Mouse (Mus musculus) midbrain, embryonic 10.5 days (tissue): ENCODE data around the gene Pdia4. TPM values are rescaled to one million over a fixed set of nuclear protein-coding genes. Genes with fewer than 3 reads are reported as not detected.
A peak's percentile ranks its signal among the peaks of the same experiment; 100 is the strongest.

Experiments used
- DNase-seq: peaks from one replicate; pipeline ENCODE4 v3.0.0-alpha.2; 2017; ENCODE audit warnings: low spot score
- H3K27ac ChIP-seq: fragments of 300-500 bp; sonication (generic); replicated peaks from 2 replicates; pipeline ENCODE4 v1.5.1; 2016; ENCODE audit warnings: mild to moderate bottlenecking
- H3K27me3 ChIP-seq: fragments of 300-500 bp; sonication (generic); 2 replicates; pipeline ENCODE4 v1.6.1; 2016; ENCODE audit warnings: low read depth, mild to moderate bottlenecking; ENCODE audit not compliant: poor library complexity, severe bottlenecking
- H3K36me3 ChIP-seq: fragments of 300-500 bp; sonication (generic); 2 replicates; pipeline ENCODE4 v1.6.1; 2016; ENCODE audit warnings: mild to moderate bottlenecking, moderate library complexity
- H3K4me1 ChIP-seq: fragments of 300-500 bp; sonication (generic); 2 replicates; pipeline ENCODE4 v1.6.1; 2016
- H3K4me3 ChIP-seq: fragments of 300-500 bp; sonication (generic); 2 replicates; pipeline ENCODE4 v1.5.1; 2016; ENCODE audit warnings: mild to moderate bottlenecking, moderate library complexity
- H3K9me3 ChIP-seq: fragments of 300-500 bp; sonication (generic); replicated peaks from 2 replicates; pipeline ENCODE4 v1.6.1; 2016; ENCODE audit warnings: mild to moderate bottlenecking
- WGBS: fragments of 180-500 bp; shearing (Covaris S2); methylation state at CpG from one replicate; pipeline ENCODE4 v1.1.7; 2016; 5-methylcytosine and 5-hydroxymethylcytosine counted together
- polyA plus RNA-seq: library from polyadenylated mRNA; unstranded; fragments of >200 nt; fragmentation: Nextera tagmentation; extraction: Ambion mirVana; gene quantifications from 2 replicates; pipeline ENCODE4 v1.2.1, GENCODE M21; 2016

The Pdia4 gene
- polyA plus RNA-seq, 1 experiment from 2014 or later, result 312 TPM

DNA sequence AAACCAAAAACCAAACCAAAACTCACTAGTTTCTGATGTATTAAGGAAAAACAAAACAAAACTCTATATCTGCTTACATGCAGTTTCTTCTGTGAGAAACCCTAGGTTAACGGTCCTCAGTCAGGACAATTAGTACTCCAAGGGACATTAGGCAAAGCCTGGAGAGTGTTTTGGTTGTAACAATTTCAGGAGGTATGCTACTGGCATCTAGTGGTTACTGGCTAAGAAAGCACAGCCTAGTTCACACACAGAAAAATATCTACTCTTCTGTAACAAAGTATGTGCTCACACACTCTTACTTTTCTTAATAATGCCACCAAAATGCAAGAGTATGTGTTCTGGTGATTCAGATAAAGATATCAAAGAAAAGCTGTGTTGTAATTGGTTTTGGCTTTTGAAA is 15.7 kb upstream of the Pdia4 start:
- H3K4me3 ChIP-seq, result peak overlapping the region; percentile 80
- H3K27ac ChIP-seq, result no peak overlapping the region
- H3K27me3 ChIP-seq, result no peaks in the 10 kb centered on the region
- no peak for DNase-seq
- peaks cover 17% of the 10 kb centered on the region for H3K4me1 ChIP-seq
- WGBS, result 57% methylated on average over 1 of the region's 1 CpGs
- H3K36me3 ChIP-seq, result peaks cover 22% of the 10 kb centered on the region
- no peaks in the 10 kb centered on the region for H3K9me3 ChIP-seq

DNA sequence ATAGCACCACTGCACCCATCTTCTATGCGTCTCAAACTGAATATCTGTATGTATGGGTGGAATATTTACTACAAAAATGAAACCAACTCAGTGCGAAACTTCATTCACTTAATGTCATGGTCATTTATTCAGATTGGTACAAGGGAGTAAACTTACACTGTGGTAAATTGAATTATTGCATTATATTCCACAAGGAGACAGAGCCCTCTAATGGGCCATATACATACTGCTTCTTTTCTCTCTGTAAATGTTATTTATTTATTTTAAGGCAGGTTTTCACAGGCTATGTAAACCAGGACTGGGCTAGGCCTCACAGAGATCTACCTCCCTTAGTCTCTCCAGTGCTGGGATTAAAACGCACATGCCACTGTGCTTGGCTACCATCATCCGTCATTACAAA is 14.2 kb upstream of the Pdia4 start:
- no peaks in the 10 kb centered on the region for H3K9me3 ChIP-seq
- DNase-seq, result no peak
- H3K4me1 ChIP-seq, result peaks cover 17% of the 10 kb centered on the region
- no peak overlapping the region for H3K4me3 ChIP-seq
- peaks cover 37% of the 10 kb centered on the region for H3K36me3 ChIP-seq
- WGBS, result 94% methylated on average over 4 of the region's 4 CpGs
- H3K27ac ChIP-seq, result no peak overlapping the region
- H3K27me3 ChIP-seq, result no peaks in the 10 kb centered on the region

DNA sequence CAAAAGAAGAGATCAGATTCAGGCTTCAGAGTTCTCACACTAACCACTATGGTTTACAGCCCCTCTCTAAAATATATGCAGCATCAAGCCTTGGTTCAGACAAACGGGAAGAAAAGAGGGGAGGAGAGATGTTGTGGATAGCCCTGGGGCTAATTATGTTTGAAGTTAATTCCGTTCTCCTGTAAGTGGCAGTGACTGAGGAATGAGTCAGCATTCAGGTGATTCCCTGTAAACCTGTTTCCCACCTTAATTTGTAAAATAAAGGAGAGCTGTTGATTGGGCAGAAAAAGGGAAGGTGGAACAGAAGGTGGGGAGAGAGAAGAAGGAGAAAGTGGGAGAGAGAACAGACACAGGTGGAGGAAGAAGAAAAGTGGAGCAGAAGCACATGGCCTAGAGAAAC is 11.0 kb upstream of the Pdia4 start:
- peaks cover 69% of the 10 kb centered on the region for H3K36me3 ChIP-seq
- no peak for DNase-seq
- H3K4me3 ChIP-seq, result no peak overlapping the region
- WGBS, result 68% methylated on average over 2 of the region's 2 CpGs
- H3K9me3 ChIP-seq, result no peaks in the 10 kb centered on the region
- no peaks in the 10 kb centered on the region for H3K27me3 ChIP-seq
- H3K4me1 ChIP-seq, result peaks cover 5% of the 10 kb centered on the region
- H3K27ac ChIP-seq, result no peak overlapping the region

GRCm38 (mm10) chr6:47821776-47822175 is 8.5 kb upstream of the Pdia4 start:
- no peaks in the 10 kb centered on the region for H3K4me1 ChIP-seq
- no peaks in the 10 kb centered on the region for H3K27me3 ChIP-seq
- H3K36me3 ChIP-seq, result peaks cover 90% of the 10 kb centered on the region
- DNase-seq, result no peak
- no peak overlapping the region for H3K4me3 ChIP-seq
- no peaks in the 10 kb centered on the region for H3K9me3 ChIP-seq
- no peak overlapping the region for H3K27ac ChIP-seq
- 92% methylated on average over 6 of the region's 6 CpGs for WGBS

DNA sequence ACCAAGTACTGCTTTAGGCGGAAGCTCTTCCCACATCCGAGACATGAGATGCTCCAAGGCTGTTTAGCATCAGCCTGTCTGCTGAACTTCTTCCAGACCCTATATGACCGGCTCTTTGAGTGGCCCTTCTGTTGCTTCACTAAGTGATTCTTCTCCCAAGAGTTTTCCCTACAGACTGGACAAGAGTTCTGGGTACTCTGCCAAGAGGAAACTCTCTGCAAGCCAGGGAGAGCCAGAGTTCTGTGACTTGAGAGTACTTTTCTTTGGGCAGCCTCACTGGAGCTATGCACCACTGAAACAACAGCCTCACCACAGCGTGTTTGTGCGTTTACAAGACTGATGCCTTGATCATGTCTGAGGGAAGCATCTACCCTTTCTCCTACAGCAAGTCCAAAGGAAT is 8.0 kb upstream of the Pdia4 start:
- Histone ChIP-seq H3K4me3 (no peak overlapping the region), H3K4me1 (no peaks in the 10 kb centered on the region), H3K9me3 (no peaks in the 10 kb centered on the region), H3K27ac (no peak overlapping the region), H3K27me3 (no peaks in the 10 kb centered on the region), H3K36me3 (peaks cover 87% of the 10 kb centered on the region)
- DNase-seq, result no peak
- 91% methylated on average over 5 of the region's 5 CpGs for WGBS

DNA sequence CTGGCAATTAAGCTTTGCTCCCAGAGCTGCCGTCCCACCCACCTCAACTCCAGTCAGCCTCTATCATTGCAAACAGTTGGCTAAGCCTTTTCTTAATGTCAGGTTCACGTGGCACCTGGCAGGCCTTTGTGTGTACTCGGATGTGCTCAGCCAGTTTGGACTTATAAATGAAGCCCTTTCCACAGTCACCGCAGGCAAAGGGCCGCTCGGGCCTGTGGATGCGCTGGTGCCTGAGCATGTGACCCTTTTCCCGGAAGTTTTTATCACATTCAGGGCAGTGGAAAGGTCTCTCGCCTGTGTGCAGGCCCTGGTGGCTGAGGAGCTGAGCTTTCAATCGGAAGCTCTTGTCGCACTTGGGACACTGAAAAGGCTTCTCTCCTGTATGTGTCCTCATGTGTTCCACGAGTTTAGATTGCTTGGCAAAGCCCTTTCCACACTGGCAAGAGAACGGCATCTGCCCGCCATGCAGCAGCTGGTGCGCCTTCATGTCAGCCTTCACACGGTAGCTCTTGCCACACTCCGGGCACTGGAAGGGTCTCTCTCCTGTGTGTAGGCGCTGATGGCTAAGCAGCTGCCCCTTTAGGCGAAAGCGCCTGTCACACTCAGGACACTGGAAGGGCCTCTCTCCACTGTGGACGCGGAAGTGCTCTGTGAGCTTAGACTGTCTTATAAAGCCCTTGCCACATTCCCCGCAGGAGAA is 6.5 kb upstream of the Pdia4 start:
- 94% methylated on average over 23 of the region's 23 CpGs for WGBS
- Histone ChIP-seq H3K36me3 (peaks cover 76% of the 10 kb centered on the region), H3K27ac (no peak overlapping the region), H3K27me3 (no peaks in the 10 kb centered on the region), H3K9me3 (no peaks in the 10 kb centered on the region), H3K4me1 (no peaks in the 10 kb centered on the region), H3K4me3 (no peak overlapping the region)
- DNase-seq, result no peak

GRCm38 (mm10) chr6:47818721-47819120 is 5.5 kb upstream of the Pdia4 start:
- 95% methylated on average over 8 of the region's 8 CpGs for WGBS
- no peak for DNase-seq
- no peak overlapping the region for H3K4me3 ChIP-seq
- H3K9me3 ChIP-seq, result no peaks in the 10 kb centered on the region
- peaks cover 6% of the 10 kb centered on the region for H3K4me1 ChIP-seq
- no peak overlapping the region for H3K27ac ChIP-seq
- H3K27me3 ChIP-seq, result no peaks in the 10 kb centered on the region
- H3K36me3 ChIP-seq, result peaks cover 65% of the 10 kb centered on the region

DNA sequence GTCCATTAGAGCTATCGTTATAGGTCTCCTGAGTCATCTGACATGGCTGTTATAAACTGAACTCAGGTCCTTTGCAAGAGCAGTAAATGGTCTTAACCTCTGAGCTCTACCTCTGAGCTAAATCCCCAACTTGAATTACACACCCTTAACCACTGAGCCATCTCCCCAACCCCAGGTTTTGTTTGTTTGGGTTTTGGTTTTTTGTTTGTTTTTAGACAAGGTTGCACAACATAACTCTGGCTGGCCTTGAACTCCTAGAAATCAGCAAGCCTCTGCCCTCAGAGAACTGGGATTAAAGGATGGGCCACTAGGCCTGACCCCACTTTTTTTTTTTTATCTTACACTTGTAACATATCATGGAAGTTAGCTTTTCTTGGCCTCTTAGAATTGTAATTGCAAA is 2.9 kb upstream of the Pdia4 start:
- Histone ChIP-seq H3K4me1 (peaks cover 16% of the 10 kb centered on the region), H3K27me3 (no peaks in the 10 kb centered on the region), H3K9me3 (no peaks in the 10 kb centered on the region), H3K36me3 (peaks cover 40% of the 10 kb centered on the region), H3K27ac (no peak overlapping the region), H3K4me3 (no peak overlapping the region)
- DNase-seq, result no peak
- WGBS, result 100% methylated on average over 1 of the region's 1 CpGs

DNA sequence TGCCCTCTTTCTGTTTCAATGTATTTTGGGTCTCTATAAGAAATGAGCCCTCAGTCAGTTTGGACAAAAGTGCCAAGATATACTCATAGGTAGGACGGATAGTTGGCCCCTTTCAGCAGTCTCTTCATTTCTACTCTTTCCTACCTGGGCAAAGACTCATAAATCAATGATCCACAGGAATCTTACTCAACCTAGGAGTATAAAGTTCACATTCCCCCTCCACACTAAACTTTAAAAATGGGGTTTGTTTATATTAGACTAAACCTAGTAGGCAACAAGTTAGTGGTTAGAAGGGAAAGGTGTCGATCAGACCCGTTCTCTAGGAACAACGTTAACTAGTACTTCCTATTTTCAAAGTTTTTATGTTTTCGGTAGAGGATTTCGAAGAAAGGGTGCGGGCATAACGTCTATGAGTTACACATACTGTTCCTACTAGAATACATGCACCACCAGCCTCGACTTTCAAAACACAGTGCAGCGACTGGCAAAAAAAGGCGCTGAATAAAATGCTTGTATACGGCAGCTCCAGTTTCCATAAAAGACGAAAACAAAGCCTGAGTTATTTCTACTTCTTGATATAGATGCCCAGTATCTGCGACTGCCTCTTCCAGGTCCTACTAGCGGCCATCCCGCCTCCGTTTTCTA is 837 bp downstream of the Pdia4 start:
- peak overlapping the region; percentile 82 for H3K4me3 ChIP-seq
- H3K27ac ChIP-seq, result peak overlapping the region; percentile 94
- H3K36me3 ChIP-seq, result peaks cover 34% of the 10 kb centered on the region
- WGBS, result 3% methylated on average over 17 of the region's 17 CpGs
- H3K27me3 ChIP-seq, result no peaks in the 10 kb centered on the region
- no peaks in the 10 kb centered on the region for H3K9me3 ChIP-seq
- peaks cover 30% of the 10 kb centered on the region for H3K4me1 ChIP-seq
- DNase-seq, result no peak

DNA sequence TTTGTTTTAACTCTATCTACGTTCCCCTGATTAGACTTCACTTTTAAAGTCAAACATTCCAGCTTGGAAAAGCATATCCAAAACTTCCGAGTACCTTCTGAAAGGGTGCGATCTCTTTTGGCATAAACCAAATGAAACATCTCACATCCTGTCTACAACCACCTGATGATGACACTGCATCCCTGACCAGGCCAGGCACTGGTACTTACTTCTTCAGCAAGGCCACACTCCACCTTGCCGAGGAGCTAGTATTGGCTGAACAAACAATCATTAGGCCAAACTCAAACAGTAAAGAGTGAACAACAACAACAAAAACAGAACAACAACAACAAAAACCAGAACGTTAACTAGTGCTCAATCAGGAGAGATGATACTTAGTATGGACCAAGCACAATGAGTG is 1.9 kb downstream of the Pdia4 start:
- peaks cover 30% of the 10 kb centered on the region for H3K4me1 ChIP-seq
- no peaks in the 10 kb centered on the region for H3K27me3 ChIP-seq
- H3K36me3 ChIP-seq, result peaks cover 40% of the 10 kb centered on the region
- H3K9me3 ChIP-seq, result no peaks in the 10 kb centered on the region
- 72% methylated on average over 5 of the region's 5 CpGs for WGBS
- peak overlapping the region; percentile 94 for H3K27ac ChIP-seq
- peak overlapping the region; percentile 82 for H3K4me3 ChIP-seq
- DNase-seq, result no peak

DNA sequence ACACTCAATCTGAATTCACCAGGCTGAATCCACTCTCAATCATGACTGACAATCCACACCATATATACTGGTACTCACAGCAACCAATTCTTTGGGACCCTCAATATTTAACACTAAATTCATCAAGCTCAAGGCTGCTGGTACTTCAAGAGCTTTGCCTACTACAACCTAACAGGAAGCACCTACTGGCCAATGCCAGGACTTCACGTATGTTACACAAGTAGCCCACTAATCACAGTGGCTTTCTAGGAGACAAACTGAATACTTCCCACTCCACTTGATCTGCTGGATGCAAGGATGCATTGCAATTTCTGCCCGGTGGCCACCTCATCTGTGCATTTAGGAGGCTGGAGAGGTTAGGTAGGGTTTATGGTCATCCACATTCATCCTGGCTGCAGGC is 3.0 kb downstream of the Pdia4 start:
- Histone ChIP-seq H3K36me3 (peaks cover 52% of the 10 kb centered on the region), H3K4me1 (peaks cover 30% of the 10 kb centered on the region), H3K27me3 (no peaks in the 10 kb centered on the region), H3K9me3 (no peaks in the 10 kb centered on the region), H3K27ac (no peak overlapping the region), H3K4me3 (peak overlapping the region; percentile 20; the same call in 1 of the 2 replicates)
- WGBS, result 93% methylated on average over 2 of the region's 2 CpGs
- no peak for DNase-seq

GRCm38 (mm10) chr6:47809053-47809452 is 4.2 kb downstream of the Pdia4 start:
- 83% methylated on average over 4 of the region's 4 CpGs for WGBS
- H3K9me3 ChIP-seq, result no peaks in the 10 kb centered on the region
- H3K27ac ChIP-seq, result no peak overlapping the region
- H3K36me3 ChIP-seq, result peaks cover 63% of the 10 kb centered on the region
- H3K27me3 ChIP-seq, result no peaks in the 10 kb centered on the region
- H3K4me3 ChIP-seq, result no peak overlapping the region
- no peak for DNase-seq
- peaks cover 27% of the 10 kb centered on the region for H3K4me1 ChIP-seq

DNA sequence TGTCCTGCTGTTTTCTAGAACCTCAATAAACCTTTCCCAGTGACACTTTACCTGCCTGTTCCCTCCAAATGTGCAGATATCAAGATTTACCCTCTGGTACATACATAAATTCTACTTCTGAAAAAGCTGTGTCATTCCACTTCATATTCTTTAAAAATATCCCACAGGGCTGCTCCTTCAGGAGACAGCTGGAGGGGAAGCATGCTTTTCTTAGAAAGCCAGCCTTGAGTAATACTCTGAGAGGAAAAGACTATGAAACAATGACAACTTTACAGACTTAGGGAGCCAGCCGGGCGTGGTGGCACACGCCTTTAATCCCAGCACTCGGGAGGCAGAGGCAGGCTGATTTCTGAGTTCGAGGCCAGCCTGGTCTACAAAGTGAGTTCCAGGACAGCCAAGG is 4.7 kb downstream of the Pdia4 start:
- H3K4me1 ChIP-seq, result peaks cover 24% of the 10 kb centered on the region
- DNase-seq, result no peak
- no peaks in the 10 kb centered on the region for H3K27me3 ChIP-seq
- no peaks in the 10 kb centered on the region for H3K9me3 ChIP-seq
- H3K36me3 ChIP-seq, result peaks cover 68% of the 10 kb centered on the region
- no peak overlapping the region for H3K4me3 ChIP-seq
- WGBS, result 97% methylated on average over 5 of the region's 5 CpGs
- H3K27ac ChIP-seq, result no peak overlapping the region
